ENCODE assay signal across 8 mouse cellular contexts in the genomic region with DNA sequence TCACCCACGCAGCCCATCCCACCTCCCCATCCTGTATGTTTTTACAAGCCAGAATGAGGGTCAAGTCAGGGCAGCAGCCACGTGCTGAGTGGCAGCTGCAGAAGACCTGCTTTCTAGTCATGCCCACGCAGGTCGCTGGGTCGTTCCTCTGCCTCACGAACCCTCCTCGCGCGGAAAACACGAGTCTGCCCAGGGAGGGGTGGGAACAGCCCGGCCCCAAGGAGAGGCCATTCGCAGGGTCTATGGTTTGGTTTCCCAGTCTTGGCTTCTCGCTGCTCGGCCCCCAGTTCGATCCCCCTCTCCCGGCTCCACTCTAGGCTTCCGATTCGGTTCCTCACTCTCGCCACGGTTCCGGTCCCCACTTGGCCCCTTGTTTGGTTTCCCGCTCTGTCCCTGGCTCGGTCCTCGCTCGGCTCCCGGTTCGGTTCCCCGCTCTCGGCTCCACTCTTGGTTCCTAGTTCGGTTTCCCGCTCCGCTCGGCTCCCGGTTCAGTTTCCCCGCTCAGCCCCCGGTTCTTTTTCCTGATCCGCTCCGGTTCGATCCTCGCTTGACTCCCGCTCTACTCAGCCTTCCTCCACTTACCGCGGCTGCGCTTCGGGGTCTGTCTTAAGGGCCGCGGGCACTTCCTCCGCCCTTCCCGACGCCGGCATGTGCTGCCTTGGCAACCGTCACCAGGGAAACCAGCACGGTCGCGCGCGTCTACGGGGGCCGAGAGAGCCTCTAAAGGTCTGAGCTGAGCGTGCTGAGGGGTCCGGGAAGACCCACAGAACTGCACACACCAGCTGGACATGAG. TPM values are rescaled to one million over a fixed set of nuclear protein-coding genes. Genes with fewer than 3 reads are reported as not detected.
DNase-seq lines count a peak whose midpoint lies in the region; ATAC-seq lines count a peak whose summit lies in the region.

Ccdc13 (minus strand) TSS at position 633 of the 793 bp plus-strand sequence.

- peaks cover 11% of the 10 kb centered on the region; the same call in 1 of the 2 replicates for H3K9me3 ChIP-seq in limb, embryonic 13.5 days
- 0 out of 2 replicates have a peak, but pooled peaks cover 6% of the 10 kb centered on the region for H3K9me3 ChIP-seq in midbrain, embryonic 12.5 days

- ATAC-seq in limb, embryonic 13.5 days (ENCODE audit: low FRiP score, low read depth): peak; percentile 95
- peak; percentile 95 for ATAC-seq in midbrain, embryonic 12.5 days (ENCODE audit: low FRiP score, low read depth)

- H3K9ac ChIP-seq in limb, embryonic 13.5 days: peak within 1 kb of the TSS; percentile 66
- H3K9ac ChIP-seq in midbrain, embryonic 12.5 days (replicated peaks): peak within 1 kb of the TSS; percentile 57

- no peaks in the 10 kb centered on the region; the same call in 1 of the 2 replicates for H3K27me3 ChIP-seq in limb, embryonic 13.5 days
- peaks cover 8% of the 10 kb centered on the region; the same call in 1 of the 2 replicates for H3K27me3 ChIP-seq in midbrain, embryonic 12.5 days

- peak; percentile 85 to 92 for DNase-seq in adrenal gland, adult (ENCODE audit: inconsistent age in 2 of 2, low spot score in 1 of 2)
- DNase-seq in embryo, embryonic 11 days: peak; percentile 94
- DNase-seq in heart, adult 8-10 months (ENCODE audit: low spot score): peak; percentile 49
- peak; percentile 39 to 50 for DNase-seq in kidney, adult 8-10 months
- peak; percentile 41 to 56 for DNase-seq in spleen, postnatal 14 days (ENCODE audit: low spot score in 2 of 2)
- DNase-seq in adipocyte (ENCODE audit: low spot score): no peak

- WGBS in limb, embryonic 13.5 days: 4% methylated on average over 61 of the region's 61 CpGs
- WGBS in midbrain, embryonic 12.5 days: 2% methylated on average over 61 of the region's 61 CpGs

- peaks cover 7% of the 10 kb centered on the region; the same call in 1 of the 2 replicates for H3K4me1 ChIP-seq in limb, embryonic 13.5 days
- 0 out of 2 replicates have a peak, but pooled peaks cover 11% of the 10 kb centered on the region for H3K4me1 ChIP-seq in midbrain, embryonic 12.5 days

- peak within 1 kb of the TSS; percentile 54 for H3K4me3 ChIP-seq in limb, embryonic 13.5 days
- H3K4me3 ChIP-seq in midbrain, embryonic 12.5 days: peak within 1 kb of the TSS; percentile 55

- no peaks in the 10 kb centered on the region for H3K36me3 ChIP-seq in limb, embryonic 13.5 days
- no peaks in the 10 kb centered on the region for H3K36me3 ChIP-seq in midbrain, embryonic 12.5 days

- H3K4me2 ChIP-seq in limb, embryonic 13.5 days (replicated peaks): peak within 1 kb of the TSS; percentile 82
- H3K4me2 ChIP-seq in midbrain, embryonic 12.5 days (replicated peaks): peak within 1 kb of the TSS; percentile 70

- H3K27ac ChIP-seq in limb, embryonic 13.5 days: no peak within 1 kb of the TSS
- H3K27ac ChIP-seq in midbrain, embryonic 12.5 days (replicated peaks): no peak within 1 kb of the TSS

RNA-seq across cellular contexts. Expression of gene Ccdc13, which starts in this region (rescaled TPM):
- under 1 TPM in 2 of 4 experiments, not detected in 2; 0.12 to 0.27 TPM for total RNA-seq in heart, adult 8-10 months (2022)
- 0.76 and 0.88 TPM in 2 replicates for polyA plus RNA-seq in limb, embryonic 13.5 days (2015; fragmentation: Nextera tagmentation; extraction: Ambion mirVana)
- 3.2 and 4.3 TPM in 2 replicates for polyA plus RNA-seq in midbrain, embryonic 12.5 days (2016; fragmentation: Nextera tagmentation; extraction: Ambion mirVana)

Comparison
In these comparisons a context has a peak if more than half of its experiments do, and no peak if none do; other contexts are left out.
1. Peak in DNase-seq in heart, adult 8-10 months; RNA of the gene not detected or under 1 TPM.
2. Peak in ATAC-seq, H3K4me3 ChIP-seq, H3K9ac ChIP-seq and H3K4me2 ChIP-seq in limb, embryonic 13.5 days; RNA of the gene not detected or under 1 TPM.